Mouse (Mus musculus): ENCODE results near the gene Oasl2.

DNA sequence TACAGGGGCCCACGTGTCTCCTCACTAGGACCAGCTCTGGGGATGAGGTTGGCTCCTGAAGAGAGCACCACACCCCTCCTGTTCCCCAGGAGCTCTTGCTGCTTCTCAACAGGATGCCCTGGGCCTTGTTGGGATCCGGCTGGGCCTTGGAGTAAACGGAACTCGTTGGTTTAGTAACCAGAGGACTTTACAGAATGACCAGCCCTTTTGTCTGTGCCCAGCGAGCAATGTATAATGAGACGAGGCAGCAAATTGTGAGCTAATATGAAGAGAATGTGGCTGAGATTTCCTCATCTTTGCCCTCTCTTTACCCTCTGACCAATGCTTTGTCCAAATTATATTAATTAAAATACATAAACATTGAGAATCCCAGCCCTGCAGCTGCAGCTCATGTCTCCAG is 20.4 kb upstream of the Oasl2 start:
- TF ChIP-seq POLR2A (IDR thresholded peaks at IDR 0.05; ENCODE audit: borderline replicate concordance, extremely low read depth, insufficient read depth, insufficient read length, poor library complexity, severe bottlenecking) (no peak), CTCF (IDR thresholded peaks at IDR 0.05; ENCODE audit: borderline replicate concordance, extremely low read depth, insufficient read depth, insufficient read length) (no peak)

Measured in brain, embryonic 14.5 days (tissue).